Mouse (Mus musculus) olfactory bulb, adult 2 months (tissue): ENCODE data around the gene Slc17a7. TPM values are rescaled to one million over a fixed set of nuclear protein-coding genes. Genes with fewer than 3 reads are reported as not detected.
"Not testable (repeated sequence)": the region's sequence is repeated elsewhere in the genome, so short reads cannot be mapped to it uniquely, and the experiment has no call there.

Experiments
- H3K27ac ChIP-seq: fragments of 200-500 bp; 2 replicates; pipeline ENCODE4 v1.5.1; 2012; ENCODE audit warnings: low read depth, low read length; ENCODE audit not compliant: insufficient read depth
- H3K4me1 ChIP-seq: fragments of 200-500 bp; 2 replicates; pipeline ENCODE4 v1.6.1; 2012; ENCODE audit warnings: low read length; ENCODE audit not compliant: control insufficient read depth, insufficient read depth
- H3K4me3 ChIP-seq: fragments of 200-500 bp; 2 replicates; pipeline ENCODE4 v1.5.1; 2012; ENCODE audit warnings: mild to moderate bottlenecking, low read depth, low read length, moderate library complexity; ENCODE audit not compliant: insufficient read depth
- CTCF ChIP-seq: fragments of 200-500 bp; IDR thresholded peaks from 2 replicates; pipeline ENCODE4 v1.5.1; 2012; ENCODE audit warnings: low read depth, mild to moderate bottlenecking, low read length, moderate library complexity; ENCODE audit not compliant: insufficient read depth
- POLR2A ChIP-seq: fragments of 200-500 bp; IDR thresholded peaks from 2 replicates; pipeline ENCODE4 v1.6.1; 2012; ENCODE audit warnings: mild to moderate bottlenecking, low read depth, low read length, moderate library complexity; ENCODE audit not compliant: insufficient read depth
- WGBS: fragments of 180-500 bp; shearing (Covaris S2); methylation state at CpG from one replicate; pipeline ENCODE4 v1.1.7; 2018; 5-methylcytosine and 5-hydroxymethylcytosine counted together
- polyA plus RNA-seq: library from polyadenylated mRNA; stranded (reverse); fragments of >200 nt; gene quantifications from 2 replicates; pipeline ENCODE4 v1.2.4, GENCODE M21; 2012; ENCODE audit warnings: low replicate concordance; ENCODE audit not compliant: missing spikeins, insufficient read depth, insufficient read length

The Slc17a7 gene
- polyA plus RNA-seq, 1 experiment: not detected

DNA sequence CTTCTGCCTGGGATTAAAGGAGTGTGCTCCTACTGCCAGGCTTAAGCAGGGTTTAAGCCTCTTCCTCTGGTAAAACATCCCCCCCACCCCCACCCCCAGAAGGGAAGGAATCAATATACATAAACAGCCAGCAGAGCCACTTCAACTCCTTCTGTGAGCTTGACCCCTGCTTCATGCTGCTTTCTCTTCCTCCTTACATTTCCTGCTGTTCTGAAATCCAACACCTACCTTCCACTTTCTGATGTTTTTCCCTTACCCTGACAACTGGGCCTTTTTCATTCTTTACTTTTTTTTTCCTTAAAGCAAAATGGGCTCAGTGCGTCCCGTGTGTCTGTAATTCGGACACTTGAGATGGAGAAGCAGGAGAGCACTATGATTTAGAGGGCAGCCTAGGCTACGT, 13.4 kb upstream of the Slc17a7 start:
- WGBS: 72% methylated on average over 4 of the region's 4 CpGs
- no peak overlapping the region for H3K27ac ChIP-seq

DNA sequence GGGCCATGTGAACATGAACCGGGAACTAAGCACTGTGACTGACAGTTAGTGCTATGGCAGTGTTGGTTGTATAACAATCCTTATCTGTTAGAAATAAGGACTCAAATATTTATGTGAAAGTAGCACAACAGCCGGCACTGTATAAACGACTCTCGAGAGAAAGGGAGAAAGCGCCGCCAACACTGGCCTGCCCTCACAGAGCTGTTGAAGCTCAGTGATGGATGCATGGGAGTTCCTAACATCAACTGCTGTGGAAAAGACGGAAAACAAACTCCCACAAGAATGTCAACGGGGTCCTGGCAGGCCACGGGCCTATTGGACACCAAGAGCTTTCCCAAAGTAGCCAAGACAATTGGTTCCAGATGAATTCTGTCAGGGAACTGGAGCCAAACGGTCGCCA, 12.4 kb upstream of the Slc17a7 start:
- no peak for TF ChIP-seq POLR2A
- TF ChIP-seq CTCF: no peak
- Histone ChIP-seq H3K27ac (no peak overlapping the region), H3K4me3 (no peak overlapping the region), H3K4me1 (peaks cover 4% of the 10 kb centered on the region; the same call in 1 of the 2 replicates)
- 41% methylated on average over 11 of the region's 11 CpGs for WGBS

More for the DNA sequence above, 13.4 kb upstream of the Slc17a7 start:
- Histone ChIP-seq H3K4me3 (no peak overlapping the region), H3K4me1 (peaks cover 4% of the 10 kb centered on the region; the same call in 1 of the 2 replicates)
- TF ChIP-seq POLR2A: no peak
- no peak for TF ChIP-seq CTCF

- H3K4me3 ChIP-seq, H3K27ac ChIP-seq, H3K4me1 ChIP-seq: not testable (repeated sequence)
- WGBS: 94% methylated on average over 2 of the region's 2 CpGs
These were observed 10.7 kb upstream of the Slc17a7 start for GRCm38 (mm10) chr7:45153052-45153451.

- WGBS: 2% methylated on average over 5 of the region's 5 CpGs
- peaks cover 4% of the 10 kb centered on the region; the same call in 1 of the 2 replicates for H3K4me1 ChIP-seq
- TF ChIP-seq POLR2A (no peak), CTCF (no peak)
- peak overlapping the region; percentile 77 for H3K4me3 ChIP-seq
- peak overlapping the region; percentile 76 for H3K27ac ChIP-seq
These were observed 10.2 kb upstream of the Slc17a7 start for GRCm38 (mm10) chr7:45153586-45153985.

GRCm38 (mm10) chr7:45154096-45154992, 9.4 kb upstream of the Slc17a7 start, which contains the start of the genes Pih1d1 and Aldh16a1:
Gene Pih1d1, plus strand, starts transcription at chr7:45154303.
Gene Aldh16a1, minus strand, starts transcription at chr7:45154584.
- peaks cover 4% of the 10 kb centered on the region; the same call in 1 of the 2 replicates for H3K4me1 ChIP-seq
- peak within 1 kb of the TSS; percentile 77 for H3K4me3 ChIP-seq
- peak within 1 kb of the TSS; percentile 92 for H3K27ac ChIP-seq
- TF ChIP-seq POLR2A (peak; percentile 99), CTCF (peak; percentile 51; the same call in 1 of the 2 replicates)
- 3% methylated on average over 69 of the region's 69 CpGs for WGBS

DNA sequence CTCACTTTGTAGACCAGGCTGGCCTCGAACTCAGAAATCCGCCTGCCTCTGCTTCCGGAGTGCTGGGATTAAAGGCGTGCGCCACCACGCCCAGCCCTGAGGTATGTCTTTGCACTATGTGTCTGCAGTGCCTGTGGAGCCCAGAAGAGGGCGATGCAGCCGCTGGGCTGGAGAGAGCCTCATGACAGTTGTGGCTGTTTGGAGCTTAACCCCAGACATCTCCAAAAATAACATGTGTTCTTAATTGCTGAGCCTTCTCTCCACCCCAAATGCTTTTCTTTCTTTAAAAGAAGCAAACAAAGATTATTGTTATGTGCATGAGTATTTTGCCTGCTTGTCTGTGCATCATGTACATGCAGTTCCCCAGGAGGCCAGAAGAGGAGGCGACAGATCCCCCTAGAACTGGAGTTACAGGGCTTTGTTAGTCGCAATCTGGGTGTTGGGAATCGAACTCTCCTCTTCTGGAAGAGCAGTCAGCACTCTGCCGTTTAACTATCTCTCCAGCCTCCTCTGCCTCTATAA, 8.7 kb upstream of the Slc17a7 start:
- whole genome bisulfite sequencing: 73% methylated on average over 12 of the region's 12 CpGs
- TF ChIP-seq CTCF: no peak
- TF ChIP-seq POLR2A: no peak
- 0 out of 2 replicates have a peak overlapping the region, but pooled peaks have one; percentile 8 for H3K4me3 ChIP-seq
- peaks cover 4% of the 10 kb centered on the region; the same call in 1 of the 2 replicates for H3K4me1 ChIP-seq
- no peak overlapping the region for H3K27ac ChIP-seq

DNA sequence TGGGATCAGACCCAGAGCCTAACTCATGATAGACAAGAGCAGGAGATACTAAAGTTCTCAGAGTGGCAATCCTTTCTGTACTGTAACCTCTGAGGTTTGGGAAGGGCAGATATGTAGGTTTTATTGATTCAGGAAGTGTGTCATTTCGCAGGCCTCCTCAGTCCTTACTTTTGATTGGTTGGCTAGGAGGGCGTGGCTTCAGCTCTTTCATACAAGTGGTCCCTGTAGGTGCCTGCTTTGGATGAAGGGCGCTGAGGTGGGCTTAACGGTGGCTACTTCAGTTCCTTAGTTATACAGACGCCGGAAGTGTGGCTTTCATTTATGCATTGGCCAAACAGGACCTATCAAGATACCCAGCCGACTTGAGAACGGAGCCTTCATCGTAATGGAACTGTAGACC, 8.2 kb upstream of the Slc17a7 start:
- TF ChIP-seq CTCF (no peak), POLR2A (no peak)
- H3K4me1 ChIP-seq: peaks cover 4% of the 10 kb centered on the region; the same call in 1 of the 2 replicates
- 88% methylated on average over 9 of the region's 9 CpGs for WGBS

DNA sequence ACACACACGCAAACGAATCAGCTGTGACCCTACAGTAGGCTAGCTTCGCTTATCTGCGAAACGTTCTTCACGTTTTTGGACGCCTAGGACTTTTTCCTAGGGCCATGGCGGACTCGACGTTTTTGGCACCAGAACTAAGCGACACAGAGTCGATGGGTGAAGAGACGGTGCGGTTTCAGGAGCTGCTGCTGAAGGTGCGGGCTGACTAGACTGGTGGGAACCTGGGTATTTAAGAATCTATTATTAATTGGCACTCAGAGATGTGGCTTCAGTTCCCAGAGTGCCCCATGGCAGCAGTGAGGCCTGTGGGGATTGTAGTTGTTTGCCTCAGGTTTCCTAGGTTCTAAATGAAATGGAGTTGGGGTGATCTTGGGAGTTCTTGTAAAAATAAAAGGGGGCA, 7.5 kb upstream of the Slc17a7 start:
- H3K4me1 ChIP-seq: peaks cover 4% of the 10 kb centered on the region; the same call in 1 of the 2 replicates
- no peak overlapping the region for H3K27ac ChIP-seq
- no peak for TF ChIP-seq CTCF
- no peak for TF ChIP-seq POLR2A
- WGBS: 92% methylated on average over 15 of the region's 15 CpGs
- H3K4me3 ChIP-seq: no peak overlapping the region

More for the DNA sequence above, 8.2 kb upstream of the Slc17a7 start:
- Histone ChIP-seq H3K4me3 (no peak overlapping the region), H3K27ac (no peak overlapping the region)

GRCm38 (mm10) chr7:45157459-45157858, 6.3 kb upstream of the Slc17a7 start:
- WGBS: 87% methylated on average over 14 of the region's 14 CpGs
- no peak overlapping the region for H3K27ac ChIP-seq

More at GRCm38 (mm10) chr7:45157459-45157858, 6.3 kb upstream of the Slc17a7 start:
- H3K4me1 ChIP-seq: peaks cover 9% of the 10 kb centered on the region
- H3K4me3 ChIP-seq: no peak overlapping the region
- no peak for TF ChIP-seq CTCF
- TF ChIP-seq POLR2A: no peak
